Comparison of ENCODE assay signal across 9 mouse cellular contexts in genomic region chr6:93962757-93963336, GRCm38 (mm10).
DNase-seq lines count a peak whose midpoint lies in the region; ATAC-seq and TF ChIP-seq lines count a peak whose summit lies in the region.
"Had no signal": no experiment of that assay in that cellular context is flagged by ENCODE, and none has a peak within 500 bp of the region (broad histone marks: within the 10 kb centered on the region; RNA-seq: fewer than 3 reads in every experiment).

No protein-coding gene starts in this region.

- H3K36me3 ChIP-seq in liver, adult 2 months (ENCODE audit: control insufficient read depth, insufficient read depth, low read length) = no peaks in the 10 kb centered on the region
- no peaks in the 10 kb centered on the region for H3K36me3 ChIP-seq in liver, embryonic 11.5 days (ENCODE audit: control insufficient read depth, insufficient read depth, low read length)
- H3K36me3 ChIP-seq in intestine, embryonic 16.5 days (ENCODE audit: control insufficient read depth, insufficient read depth, low read length) = no peaks in the 10 kb centered on the region

- H3K27me3 ChIP-seq in liver, adult 2 months (ENCODE audit: control insufficient read depth, insufficient read depth, low read length) = no peaks in the 10 kb centered on the region
- no peaks in the 10 kb centered on the region for H3K27me3 ChIP-seq in liver, embryonic 11.5 days (replicated peaks; ENCODE audit: control insufficient read depth, insufficient read depth, low read length)
- H3K27me3 ChIP-seq in intestine, embryonic 16.5 days (replicated peaks; ENCODE audit: control insufficient read depth, insufficient read depth, low read length) = no peaks in the 10 kb centered on the region

- TF ChIP-seq CTCF in liver, adult 2 months (IDR thresholded peaks at IDR 0.05; ENCODE audit: low read depth, low read length) = no peak

- no peak overlapping the region for H3K4me3 ChIP-seq in liver, adult 2 months (ENCODE audit: insufficient read depth, low read depth, low read length)
- H3K4me3 ChIP-seq in liver, embryonic 11.5 days (ENCODE audit: low read depth, low read length) = no peak overlapping the region
- no peak overlapping the region for H3K4me3 ChIP-seq in intestine, embryonic 16.5 days (ENCODE audit: low read length)

- no peak overlapping the region for H3K27ac ChIP-seq in liver, adult 2 months (replicated peaks; ENCODE audit: insufficient read depth, low read depth, low read length)
- H3K27ac ChIP-seq in liver, embryonic 11.5 days (ENCODE audit: low read depth, low read length) = no peak overlapping the region
- peak overlapping the region; percentile 55 for H3K27ac ChIP-seq in intestine, embryonic 16.5 days (ENCODE audit: low read length)

- H3K9me3 ChIP-seq in liver, embryonic 11.5 days (ENCODE audit: control insufficient read depth, low read length) = no peaks in the 10 kb centered on the region
- H3K9me3 ChIP-seq in intestine, embryonic 16.5 days (ENCODE audit: control insufficient read depth, low read length) = no peaks in the 10 kb centered on the region

- ATAC-seq in liver, embryonic 11.5 days (replicated peaks; ENCODE audit: low FRiP score) = no peak
- ATAC-seq in intestine, embryonic 16.5 days = peak; percentile 62
- no peak for ATAC-seq in megakaryocyte, adult 5-6 weeks (ENCODE audit: poor library complexity, severe bottlenecking)
- ATAC-seq: CD4-positive, CD25-positive, alpha-beta regulatory T cell, adult 4 months had no signal

- intact Hi-C loops in heart, postnatal 25 days (cut with DNase I) = no loop called here

- no peak for TF ChIP-seq POLR2A in liver, adult 2 months (IDR thresholded peaks at IDR 0.05; ENCODE audit: extremely low read depth, insufficient read depth, low read length)

- H3K4me2 ChIP-seq in liver, embryonic 11.5 days = no peak overlapping the region
- no peak overlapping the region for H3K4me2 ChIP-seq in intestine, embryonic 16.5 days (ENCODE audit: low read depth, low read length)

- peaks cover 6% of the 10 kb centered on the region; the same call in 1 of the 2 replicates for H3K79me2 ChIP-seq in liver, adult 2 months (ENCODE audit: control insufficient read depth, insufficient read depth, low read length)

- WGBS in liver, adult 2 months = 63% methylated on average over 5 of the region's 5 CpGs
- 81% methylated on average over 5 of the region's 5 CpGs for WGBS in liver, embryonic 11.5 days
- 73% methylated on average over 5 of the region's 5 CpGs for WGBS in intestine, embryonic 16.5 days

- peaks cover 3% of the 10 kb centered on the region; the same call in 1 of the 2 replicates for H3K4me1 ChIP-seq in liver, adult 2 months (ENCODE audit: control insufficient read depth, insufficient read depth, low read length)
- H3K4me1 ChIP-seq in liver, embryonic 11.5 days (replicated peaks; ENCODE audit: control insufficient read depth, insufficient read depth, low read length) = no peaks in the 10 kb centered on the region
- H3K4me1 ChIP-seq in intestine, embryonic 16.5 days (ENCODE audit: control insufficient read depth, insufficient read depth, low read length) = peaks cover 3% of the 10 kb centered on the region; the same call in 1 of the 2 replicates

- DNase-seq in heart, adult 11 months = peak; percentile 82
- DNase-seq in heart, postnatal 25 days (ENCODE audit: low spot score) = no peak
- DNase-seq in liver, adult 2 months (ENCODE audit: extremely low read depth, low read depth, low spot score) = peak; percentile 54
- no peak for DNase-seq in liver, embryonic 11.5 days (ENCODE audit: low spot score)
- DNase-seq in skeletal muscle tissue, adult 2 months (ENCODE audit: low read depth, low spot score) = peak; percentile 1
- DNase-seq in adrenal gland, adult (ENCODE audit: inconsistent age in 2 of 2, low spot score in 1 of 2) = no peak

- H3K9ac ChIP-seq in liver, adult 2 months (ENCODE audit: low read depth, low read length) = no peak overlapping the region
- no peak overlapping the region for H3K9ac ChIP-seq in liver, embryonic 11.5 days (ENCODE audit: low read depth, low read length)
- no peak overlapping the region for H3K9ac ChIP-seq in intestine, embryonic 16.5 days (ENCODE audit: low read depth, low read length)

Comparison
In these comparisons a context has a peak if more than half of its experiments do, and no peak if none do; other contexts are left out.
1. DNase-seq: peak in heart, adult 11 months (single experiment), liver, adult 2 months (single experiment) and skeletal muscle tissue, adult 2 months (single experiment); none in heart, postnatal 25 days (single experiment), liver, embryonic 11.5 days (single experiment) and adrenal gland, adult (0 of 2).